Mouse (Mus musculus) urinary bladder, postnatal 4 days (tissue): Measurements from ENCODE around the gene Slc5a2.

Experiments
- DNase-seq, 2 experiments: peaks; one replicate each; pipeline ENCODE4 v3.0.0; 2021 to 2022; ENCODE audit warnings: low spot score in 2 of 2

Slc5a2 gene

DNA sequence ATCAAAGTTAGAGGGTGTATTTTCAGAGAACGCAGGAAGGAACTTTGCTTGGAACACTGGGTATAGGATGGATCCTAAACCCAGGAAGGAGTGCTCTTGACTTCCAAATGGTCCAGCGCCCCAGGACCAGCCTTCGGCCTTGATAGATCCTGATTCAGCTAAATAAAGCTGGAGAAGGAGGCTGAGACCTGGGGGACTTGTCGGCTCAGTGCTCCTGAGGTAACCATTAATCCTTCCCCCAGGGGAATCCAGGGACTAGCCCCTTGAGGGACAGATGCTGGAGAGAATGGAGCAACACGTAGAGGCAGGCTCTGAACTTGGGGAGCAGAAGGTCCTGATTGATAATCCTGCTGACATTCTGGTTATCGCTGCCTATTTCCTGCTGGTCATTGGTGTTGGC, at the start of gene Slc5a2:
Gene Slc5a2, plus strand, starts transcription at position 247 of the 400 bp plus-strand sequence.
- DNase-seq, result no peak

DNA sequence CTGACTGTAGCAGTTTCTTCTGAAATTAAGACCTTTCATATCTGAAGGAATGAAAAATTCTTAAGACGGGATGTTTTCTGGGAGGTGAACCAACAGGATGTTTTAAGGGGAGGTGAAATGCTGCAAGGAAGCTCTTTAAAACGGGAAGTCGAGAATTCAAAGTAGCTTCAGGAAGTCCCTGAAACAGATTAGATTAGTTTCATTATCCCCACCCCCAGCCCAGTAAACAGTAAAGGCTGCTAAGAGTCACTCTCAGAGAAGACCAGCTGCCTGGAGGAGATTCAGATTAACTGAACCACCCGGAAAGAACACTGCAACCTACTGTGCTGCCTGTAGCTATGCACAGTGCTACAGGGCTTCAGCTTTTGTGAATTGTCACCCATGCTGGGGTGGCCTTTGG, 45.5 kb upstream of the Slc5a2 start:
- no peak for DNase-seq

DNA sequence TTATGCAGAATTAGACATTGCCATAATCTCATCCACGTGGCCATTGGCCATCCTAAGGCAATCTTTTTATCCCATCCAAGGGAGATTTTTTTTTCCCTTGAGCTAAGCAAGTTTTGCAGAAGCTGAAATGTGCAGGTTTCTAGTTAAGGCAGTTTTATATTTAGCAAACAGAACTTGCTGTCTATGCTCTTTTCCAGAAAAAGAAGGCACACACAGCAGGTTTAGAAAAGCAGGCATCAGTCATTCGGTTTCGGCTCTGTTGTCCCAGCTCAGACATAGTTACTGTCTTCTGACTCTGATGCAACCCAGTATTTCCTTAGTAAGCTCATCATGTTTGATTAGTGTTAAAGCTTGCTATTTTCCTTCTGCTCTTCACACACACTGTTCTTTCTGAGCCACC, 44.5 kb upstream of the Slc5a2 start:
- DNase-seq, result no peak

DNA sequence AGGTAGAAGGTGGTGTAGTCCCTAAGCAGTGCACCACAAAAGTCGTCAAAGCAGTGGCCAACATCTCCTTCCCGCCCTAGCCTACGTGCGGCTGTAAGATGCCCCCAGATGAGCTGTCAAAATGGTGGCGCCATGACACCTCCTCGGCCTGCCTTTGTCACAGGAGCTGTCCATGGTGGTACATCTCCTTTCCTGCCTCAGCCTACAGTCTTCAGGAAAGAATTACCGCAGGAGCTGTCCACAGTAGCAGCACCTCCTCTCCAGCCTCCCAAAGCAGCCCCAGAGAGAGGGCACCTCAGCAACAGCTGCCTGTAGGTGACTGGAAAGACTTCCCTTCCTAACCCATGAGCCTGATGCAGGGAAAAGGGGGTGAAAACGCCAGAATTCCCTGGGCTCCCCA, 33.7 kb upstream of the Slc5a2 start:
- DNase-seq, result no peak

DNA sequence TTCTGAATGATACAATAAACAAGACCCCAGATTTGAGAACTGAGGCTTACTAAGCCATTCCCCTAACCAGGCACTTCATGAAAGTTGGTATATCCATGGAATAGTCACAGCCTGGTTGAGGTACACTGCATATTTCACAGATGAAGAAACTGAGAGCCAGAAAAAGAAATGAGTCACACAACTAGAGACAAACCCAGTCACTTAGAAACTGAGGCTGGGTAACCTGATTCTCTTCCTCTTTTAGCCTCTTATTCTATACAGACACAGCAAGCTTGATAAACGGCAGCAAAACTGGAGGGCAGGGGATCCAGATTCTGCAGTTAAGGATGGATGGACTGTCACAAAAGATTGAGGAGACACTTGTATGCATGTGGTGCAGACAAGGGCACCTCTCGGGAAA, 30.7 kb upstream of the Slc5a2 start:
- DNase-seq, result no peak

DNA sequence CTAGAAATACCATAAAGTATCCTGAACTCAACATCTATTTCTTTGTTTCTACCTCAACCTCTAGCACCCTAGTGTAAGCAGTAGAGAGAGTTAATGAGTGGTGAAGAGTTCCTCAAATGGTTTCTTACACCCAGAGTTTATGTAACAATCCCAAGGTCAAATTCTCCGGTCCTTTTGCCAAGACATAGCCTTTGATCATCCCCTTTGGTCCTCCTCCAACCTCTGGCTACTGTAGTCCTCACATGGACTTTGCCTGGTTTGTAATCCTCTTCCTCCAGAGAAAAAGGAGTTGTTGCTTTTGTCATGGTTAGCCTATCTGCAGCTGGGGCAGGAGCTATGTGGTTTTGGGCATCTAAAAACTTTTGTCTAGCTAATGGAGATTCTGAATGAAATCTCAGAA, 30.0 kb upstream of the Slc5a2 start:
- no peak for DNase-seq

DNA sequence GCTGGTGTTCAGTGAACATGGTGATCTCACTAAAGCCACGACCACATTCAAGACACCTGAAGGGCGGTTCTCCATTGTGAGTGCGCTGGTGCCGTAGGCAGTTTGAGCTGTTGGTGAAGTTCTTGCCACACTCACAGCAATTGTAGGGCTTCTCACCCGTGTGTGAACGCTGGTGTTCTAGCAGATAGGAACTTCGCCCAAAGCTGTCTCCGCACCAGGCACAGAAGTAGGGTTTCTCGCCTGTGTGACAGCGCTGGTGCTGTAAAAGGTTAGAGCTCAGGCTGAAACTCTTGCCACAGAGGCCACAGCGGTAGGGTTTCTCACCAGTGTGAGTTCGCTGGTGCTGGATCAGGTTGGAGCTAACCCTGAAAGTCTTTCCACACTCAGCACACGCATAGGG, 29.0 kb upstream of the Slc5a2 start:
- DNase-seq, result no peak

DNA sequence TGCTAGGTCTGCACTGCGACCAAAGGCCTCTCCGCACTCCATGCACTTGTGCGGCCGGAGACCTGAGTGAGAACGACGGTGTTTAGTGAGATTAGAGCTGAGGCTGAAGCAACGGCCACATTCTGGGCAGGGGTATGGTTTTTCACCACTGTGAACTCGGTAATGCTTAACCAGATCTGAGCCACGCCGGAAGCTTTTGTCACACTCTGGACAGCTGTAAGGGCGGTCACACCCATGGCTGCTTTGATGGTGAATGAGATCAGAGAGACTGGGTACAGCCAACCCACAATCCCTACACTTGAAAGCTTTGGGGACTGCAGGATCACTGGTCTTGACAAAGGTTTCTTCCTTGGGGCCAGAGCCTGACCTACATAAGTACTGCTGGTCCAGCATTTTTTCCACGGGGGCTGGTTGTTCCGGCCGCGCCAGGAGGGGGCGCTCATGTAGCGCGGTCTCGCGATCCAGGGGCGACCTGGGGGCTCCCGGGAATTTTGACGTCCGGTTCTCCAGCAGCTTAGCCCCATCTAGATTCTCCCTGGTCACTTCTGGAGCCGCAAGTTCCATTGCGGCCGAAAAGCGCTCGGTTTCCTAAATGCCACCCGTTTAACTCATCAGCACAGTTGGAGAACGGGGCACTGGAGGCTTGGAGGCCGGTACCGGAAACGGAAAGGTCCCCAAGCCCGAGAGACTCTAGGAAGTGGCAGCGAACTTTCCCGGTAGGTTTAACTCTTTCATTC, 28.4 kb upstream of the Slc5a2 start, which contains the start of gene Armc5:
Gene Armc5, plus strand, starts transcription at position 487 of the 737 bp plus-strand sequence.
- DNase-seq, result peak; percentile 82 to 89

DNA sequence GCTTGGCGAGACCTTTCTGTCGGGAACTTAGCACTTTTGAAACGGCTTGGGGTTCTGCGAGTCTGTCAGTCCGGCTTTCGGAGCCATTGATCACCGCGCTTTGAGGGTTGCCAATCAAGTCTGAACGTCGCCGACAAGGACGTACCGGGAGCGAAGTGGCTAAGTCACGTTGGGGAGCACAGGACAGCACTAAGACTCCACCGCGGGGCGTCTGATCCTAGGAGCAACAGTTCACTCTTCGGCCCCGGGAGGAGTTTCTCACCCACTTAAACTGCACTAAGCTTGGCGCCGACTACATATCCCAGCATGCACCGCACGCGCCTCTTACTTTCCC, 27.9 kb upstream of the Slc5a2 start:
- no peak for DNase-seq

DNA sequence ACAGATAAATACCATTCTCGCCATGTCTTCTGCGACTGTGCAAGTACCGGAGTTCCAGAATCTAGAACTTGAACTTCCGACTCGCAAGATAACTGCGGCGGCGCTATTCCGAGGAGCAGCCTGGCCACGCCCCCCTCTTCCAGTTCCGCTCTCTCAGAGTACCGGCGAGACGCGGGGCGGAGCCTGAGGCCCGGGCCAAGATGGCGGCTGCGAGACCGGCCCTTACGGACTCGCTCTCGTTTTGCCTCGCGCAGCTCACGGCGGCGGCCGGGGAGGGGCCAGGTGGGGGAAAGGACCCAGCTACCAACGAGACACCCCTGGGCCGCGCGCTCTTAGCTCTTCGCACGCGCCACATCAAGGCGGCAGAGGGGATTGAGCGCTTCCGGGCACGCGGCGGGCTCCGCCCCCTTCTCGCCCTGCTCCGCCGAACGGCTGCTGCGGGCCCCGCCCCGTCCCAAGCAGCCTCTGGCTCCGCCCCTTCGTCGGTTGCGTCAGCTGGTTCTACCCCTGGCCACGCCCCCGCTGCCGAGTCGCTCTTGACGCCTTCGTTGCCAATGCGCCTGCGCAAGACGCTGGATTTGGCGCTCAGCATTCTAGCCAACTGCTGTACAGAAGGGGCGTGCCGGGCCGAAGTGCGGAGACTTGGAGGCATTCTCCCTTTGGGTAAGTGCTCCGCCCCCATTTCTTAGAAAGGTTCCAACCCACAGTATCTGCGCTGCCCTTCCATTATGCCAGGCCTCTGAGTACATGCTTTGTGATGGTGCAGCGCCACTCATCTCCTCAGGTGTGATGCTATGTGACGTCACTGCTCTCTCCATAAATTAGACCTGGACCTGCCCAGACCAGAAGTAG, 27.3 kb upstream of the Slc5a2 start, which contains the start of gene 9130023H24Rik:
Gene 9130023H24Rik, minus strand, starts transcription at position 105 of the 852 bp plus-strand sequence.
- peak; percentile 100 for DNase-seq

DNA sequence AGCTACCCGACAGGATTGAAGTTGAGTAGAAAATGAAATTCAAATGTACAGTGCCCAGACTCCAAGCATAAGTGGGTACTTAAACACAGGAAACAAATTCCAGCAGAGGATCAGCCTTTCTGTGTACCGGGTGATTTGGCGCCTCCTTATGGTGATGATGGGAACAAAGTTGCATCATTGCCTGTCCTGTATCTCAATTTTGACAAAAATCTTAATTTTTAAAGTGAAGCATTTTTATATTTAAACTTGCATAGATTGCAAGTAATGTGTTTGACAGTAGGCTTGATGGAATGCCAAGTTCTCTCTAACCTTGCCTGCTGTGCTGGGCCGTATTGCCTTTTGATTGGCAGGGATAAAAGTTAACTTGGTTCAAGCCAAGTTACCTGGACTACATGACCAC, 26.5 kb upstream of the Slc5a2 start:
- no peak for DNase-seq

DNA sequence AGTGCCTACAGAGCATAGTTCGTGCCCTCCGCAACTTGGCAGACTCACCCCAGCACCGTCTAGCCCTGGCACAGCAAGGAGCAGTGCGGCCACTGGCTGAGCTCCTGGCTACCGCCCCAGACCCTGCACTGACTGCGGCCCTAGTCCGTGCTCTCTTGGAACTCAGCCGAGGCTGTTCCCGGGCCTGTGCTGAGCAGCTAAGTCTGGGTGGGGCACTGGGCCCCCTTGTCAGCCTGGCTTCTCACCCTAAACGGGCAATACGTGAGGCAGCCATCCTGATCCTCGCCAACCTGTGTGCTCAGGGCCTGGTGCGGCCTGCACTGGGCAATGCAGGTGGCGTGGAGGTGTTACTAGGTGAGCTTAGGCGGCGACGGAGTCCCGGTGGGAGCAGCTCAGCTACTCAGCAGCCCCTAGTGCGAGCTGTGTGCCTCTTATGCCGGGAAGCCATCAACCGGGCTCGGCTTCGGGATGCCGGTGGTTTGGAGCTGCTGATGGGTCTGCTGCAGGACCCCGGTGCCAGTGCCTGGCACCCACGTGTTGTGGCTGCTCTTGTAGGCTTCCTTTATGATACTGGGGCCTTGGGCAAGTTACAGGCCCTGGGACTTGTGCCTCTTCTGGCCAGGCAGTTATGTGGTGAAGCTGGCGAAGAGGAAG, 25.2 kb upstream of the Slc5a2 start:
- no peak for DNase-seq

DNA sequence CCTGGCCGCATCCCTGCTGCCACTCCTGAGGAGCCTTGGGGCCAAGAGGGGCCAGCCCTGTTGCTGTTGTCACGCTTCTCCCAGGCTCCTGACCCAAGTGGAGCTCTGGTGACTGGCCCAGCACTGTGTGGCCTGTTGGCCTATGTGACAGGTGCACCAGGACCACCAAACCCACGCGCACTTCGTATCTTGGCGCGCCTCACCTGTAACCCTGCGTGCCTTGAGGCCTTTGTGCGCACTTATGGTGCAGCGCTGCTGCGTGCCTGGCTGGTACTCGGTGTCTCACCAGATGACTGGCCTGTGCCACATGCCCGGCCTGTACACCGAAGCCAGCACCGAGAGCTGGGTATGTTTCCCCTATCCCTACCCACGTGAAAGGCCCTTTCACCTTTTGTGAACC, 23.1 kb upstream of the Slc5a2 start:
- no peak for DNase-seq

DNA sequence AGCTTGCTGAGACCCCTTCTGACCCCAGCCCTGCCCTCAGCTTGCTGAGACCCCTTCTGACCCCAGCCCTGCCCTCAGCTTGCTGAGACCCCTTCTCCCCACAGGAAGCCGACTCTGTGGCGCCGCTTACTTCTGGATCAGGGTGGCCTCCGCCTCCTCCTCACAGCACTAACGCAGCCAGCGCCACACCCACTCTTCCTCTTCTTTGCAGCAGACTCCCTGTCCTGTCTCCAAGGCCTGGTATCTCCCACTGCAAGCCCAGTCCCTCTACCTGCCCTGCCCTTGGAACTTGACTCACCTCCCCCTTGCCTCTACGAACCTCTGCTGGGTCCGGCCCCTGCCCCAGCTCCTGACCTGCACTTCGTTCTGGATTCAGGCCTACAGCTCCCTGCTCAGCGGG, 21.5 kb upstream of the Slc5a2 start:
- peak in 1 of 2 experiments; percentile 61 for DNase-seq

DNA sequence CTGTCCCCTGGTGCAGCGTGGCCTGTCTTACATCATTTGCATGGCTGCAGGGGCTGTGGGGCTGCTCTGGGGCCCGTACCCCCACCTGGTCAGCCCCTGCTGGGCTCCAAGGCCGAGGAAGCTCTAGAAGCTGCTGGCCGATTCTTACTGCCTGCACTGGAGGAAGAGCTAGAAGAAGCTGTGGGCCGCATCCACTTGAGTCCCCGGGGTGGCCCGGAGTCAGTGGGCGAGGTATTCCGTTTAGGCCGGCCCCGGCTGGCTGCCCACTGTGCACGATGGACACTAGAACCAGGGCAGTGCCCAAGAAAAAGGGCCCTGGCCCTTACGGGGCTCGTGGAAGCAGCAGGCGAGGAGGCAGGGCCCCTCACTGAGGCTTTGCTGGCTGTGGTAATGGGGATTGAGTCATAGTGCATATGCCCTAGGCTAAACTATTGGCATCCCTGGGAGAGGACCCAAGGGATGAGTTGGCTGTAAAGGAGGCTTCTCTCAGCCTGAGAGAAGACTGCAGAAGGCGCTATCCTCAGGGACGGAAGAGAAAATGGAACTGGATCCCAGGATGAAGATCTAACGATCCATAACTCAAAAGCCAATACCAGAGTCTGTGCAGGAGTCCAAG, 20.9 kb upstream of the Slc5a2 start:
- DNase-seq, result peak in 1 of 2 experiments; percentile 57

DNA sequence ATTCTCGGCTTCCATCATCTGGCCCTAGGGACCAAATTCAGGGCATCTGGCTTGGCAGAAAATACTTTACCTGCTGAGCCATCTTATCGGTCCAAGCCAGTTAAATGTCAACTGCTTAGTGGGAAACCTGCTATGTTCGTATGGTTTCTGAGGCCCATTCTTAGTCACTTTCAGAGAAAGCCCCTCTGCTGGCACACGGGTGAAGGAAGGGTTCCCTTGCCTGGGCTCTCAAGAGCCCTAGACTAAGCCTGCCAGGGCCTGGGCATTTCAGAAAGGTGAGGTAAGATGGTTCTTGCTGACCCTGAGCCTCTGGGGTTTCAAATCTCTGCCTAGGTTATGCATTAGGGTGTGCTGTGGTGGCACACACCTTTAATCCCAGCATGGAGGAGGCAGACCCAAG, 19.9 kb upstream of the Slc5a2 start:
- peak in 1 of 2 experiments; percentile 54 for DNase-seq

DNA sequence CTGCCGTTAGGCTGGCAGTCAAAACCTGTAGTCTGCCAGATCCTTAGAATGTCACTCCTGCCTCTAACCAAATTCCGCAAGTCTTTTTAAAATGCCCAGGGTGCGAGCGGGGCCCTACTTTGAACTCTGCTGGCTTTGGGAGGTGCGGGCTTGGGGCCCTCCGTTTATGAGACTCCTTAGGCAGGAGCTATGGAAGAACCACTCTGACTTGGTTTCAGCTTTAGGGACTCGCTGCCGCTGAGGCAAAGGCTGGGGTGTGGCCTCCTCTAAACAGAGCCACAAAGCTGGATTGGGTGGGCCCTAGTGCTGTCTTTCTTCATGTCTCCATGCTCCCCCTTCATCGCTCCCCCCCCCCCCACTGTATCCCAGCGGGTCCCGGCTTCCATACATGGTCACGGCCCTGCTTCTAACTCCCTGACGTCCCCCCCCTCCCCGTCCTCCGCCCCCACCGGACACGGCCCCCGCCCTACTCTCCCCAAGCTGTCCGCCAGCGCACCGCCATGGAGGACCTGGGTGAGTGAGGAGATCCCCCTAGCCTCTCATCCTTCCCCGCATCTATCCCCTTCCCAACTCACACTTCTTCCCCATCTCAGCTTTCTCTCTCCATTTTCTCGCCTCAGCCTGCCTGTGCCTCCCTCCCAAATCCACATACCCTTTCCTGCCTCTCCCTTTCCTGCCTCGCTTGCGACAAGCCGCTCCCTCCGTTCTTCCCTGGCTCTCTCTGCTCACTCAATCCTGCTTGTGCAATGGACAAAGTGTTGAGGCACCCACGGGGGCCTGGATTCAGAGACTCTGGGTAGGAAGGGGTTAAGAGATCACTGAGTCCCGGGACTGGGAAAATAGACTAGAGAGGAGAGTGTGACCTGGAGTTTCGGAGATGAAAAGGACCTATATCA, 18.7 kb upstream of the Slc5a2 start, which contains the start of gene Tgfb1i1:
Gene Tgfb1i1, plus strand, starts transcription at position 317 of the 896 bp plus-strand sequence.
- peak; percentile 70 to 72 for DNase-seq

DNA sequence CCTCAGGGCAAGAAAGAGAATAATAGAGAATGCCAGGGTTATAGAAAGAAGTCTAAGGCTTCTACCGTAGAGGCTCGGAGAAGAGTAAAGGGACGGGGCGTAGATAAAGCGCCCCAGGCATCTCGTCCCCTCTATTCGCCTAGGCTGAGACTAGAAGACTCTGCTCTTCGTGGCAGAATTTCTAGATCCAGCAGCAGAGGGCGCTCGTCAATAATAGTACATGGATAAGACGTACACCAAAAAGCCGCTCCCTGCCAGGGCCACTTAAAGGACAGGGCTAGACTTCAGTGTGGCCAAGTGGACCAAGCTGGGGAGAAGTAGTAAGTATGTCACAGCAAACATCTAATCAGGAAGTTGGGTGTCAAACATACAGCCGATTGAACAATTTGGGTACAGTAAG, 18.0 kb upstream of the Slc5a2 start:
- peak; percentile 73 to 90 for DNase-seq

DNA sequence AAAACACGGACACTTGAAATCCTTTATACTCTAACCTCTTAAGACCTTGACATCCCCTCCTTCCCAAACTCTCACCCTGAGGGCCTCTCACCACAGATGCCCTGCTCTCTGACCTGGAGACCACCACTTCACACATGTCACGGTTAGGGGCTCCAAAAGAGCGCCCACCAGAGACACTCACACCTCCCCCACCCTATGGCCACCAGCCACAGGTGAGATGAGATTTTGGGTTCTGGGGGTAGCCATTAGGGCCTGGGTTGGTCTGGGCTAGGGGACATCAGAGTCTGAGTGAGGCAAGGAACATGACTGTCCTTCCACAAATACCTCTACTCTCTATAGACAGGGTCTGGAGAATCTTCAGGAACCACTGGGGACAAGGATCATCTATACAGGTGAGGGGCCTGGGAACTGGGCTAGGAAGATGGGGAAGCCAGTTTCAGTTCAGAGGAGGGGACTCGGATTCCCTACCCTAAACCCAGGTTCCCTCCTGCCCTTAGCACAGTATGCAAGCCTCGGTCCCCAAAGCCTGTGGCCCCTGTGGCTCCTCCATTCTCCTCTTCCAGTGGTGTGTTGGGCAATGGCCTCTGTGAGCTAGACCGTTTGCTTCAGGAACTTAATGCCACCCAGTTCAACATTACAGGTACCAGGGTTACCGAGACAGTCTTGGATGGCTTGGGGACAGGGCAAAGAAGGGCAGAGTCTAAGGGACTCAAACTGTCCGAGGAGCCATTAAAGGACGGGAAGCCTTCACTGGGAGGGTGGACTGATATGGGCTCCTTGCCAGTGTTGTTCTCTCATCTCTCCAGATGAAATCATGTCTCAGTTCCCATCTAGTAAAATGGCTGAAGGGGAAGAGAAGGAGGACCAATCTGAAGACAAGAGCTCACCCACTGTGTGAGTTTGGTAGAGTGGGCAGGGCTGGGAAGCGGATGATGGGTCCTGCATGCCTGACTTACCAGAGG, 17.1 kb upstream of the Slc5a2 start:
- DNase-seq, result peak in 1 of 2 experiments; percentile 57

DNA sequence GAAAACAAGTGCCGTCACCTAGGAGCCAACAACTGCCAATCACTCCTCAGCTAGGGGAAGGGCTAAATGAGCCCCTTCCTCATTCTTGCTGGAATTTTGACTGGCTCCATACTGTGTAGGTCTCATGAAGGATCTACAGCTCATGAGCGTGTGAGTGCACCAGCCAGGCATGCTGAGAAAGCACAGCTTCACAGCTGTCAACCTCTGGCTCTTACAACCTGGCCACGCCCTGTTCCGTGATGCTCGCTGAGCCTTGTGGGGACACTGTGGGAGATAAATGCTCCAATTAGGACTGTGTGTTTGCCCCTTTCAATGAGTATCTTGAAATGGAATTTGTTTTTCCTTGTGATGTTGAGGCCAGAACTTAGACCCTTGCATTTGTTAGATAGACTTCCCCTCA, 15.5 kb upstream of the Slc5a2 start:
- DNase-seq, result no peak
